Mouse (Mus musculus) R1 (cell line): ENCODE data around the gene Cdca8.

Source experiments
- DNase-seq: peaks from one replicate; pipeline ENCODE4 v3.0.0-alpha.2; 2018; ENCODE audit warnings: low read depth, low spot score

Cdca8 gene

DNA sequence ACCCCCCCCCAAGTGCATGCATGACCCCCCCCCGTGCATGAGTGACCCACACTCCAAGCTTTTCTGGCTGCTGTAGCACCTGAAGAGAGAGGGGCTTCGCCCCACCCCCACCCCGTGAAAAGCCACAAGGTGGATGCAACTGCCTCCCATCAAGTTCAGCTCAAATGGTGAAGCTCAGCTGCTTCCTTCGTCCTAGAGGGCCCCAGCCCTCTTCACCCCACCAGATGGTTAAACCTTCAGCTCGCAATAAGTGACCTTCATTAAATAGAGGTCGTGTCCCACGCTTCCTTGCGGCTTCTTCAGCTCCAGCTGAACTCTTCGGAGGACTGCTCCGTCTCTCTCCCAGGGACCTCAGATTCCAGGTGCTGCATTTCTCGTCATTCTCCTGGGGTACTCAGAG lies 58.5 kb downstream of the Cdca8 start, which contains the start of gene Epha10:
Epha10 (plus strand) TSS at position 301 of the 400 bp plus-strand sequence.
- no peak for DNase-seq

GRCm38 (mm10) chr4:124872719-124873118 lies 66.4 kb downstream of the Cdca8 start:
- DNase-seq, result peak; percentile 85
